In the genomic region with DNA sequence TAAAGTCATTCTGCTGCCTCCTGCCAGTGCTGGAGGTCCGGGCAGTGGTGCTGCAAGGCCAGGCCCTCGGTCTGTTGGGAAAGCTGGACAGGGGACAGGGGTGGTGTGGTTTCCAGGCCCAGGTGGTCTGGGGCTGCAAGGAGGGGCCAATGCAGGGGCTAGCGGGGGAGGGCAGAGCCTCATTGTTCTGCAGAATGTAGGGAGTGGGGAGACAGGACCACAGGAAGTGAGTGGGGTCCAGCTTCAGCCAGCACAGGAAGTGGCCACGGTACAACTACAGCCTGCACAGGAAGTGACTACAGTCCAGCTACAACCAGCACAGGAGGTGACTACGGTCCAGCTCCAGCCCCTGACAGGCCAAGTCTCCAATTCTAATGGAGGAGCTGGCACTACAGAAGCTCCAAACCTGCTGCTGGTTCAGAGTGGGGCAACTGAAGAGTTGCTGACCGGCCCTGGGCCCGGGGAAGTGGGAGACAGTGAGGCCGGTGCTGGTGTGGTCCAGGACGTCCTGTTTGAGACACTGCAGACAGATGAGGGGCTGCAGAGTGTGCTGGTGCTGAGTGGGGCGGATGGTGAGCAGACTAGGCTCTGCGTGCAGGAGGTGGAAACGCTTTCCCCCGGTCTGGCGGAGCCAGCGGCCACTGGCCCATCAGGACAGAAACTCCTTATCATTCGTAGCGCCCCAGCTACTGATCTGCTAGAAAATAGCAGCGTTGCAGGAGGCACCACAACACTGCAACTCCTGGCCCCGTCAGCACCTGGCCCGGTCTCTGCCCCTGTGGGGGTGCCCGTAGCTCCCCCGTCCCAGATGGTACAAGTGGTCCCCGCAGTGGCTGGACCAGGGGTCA, we compare ENCODE assay signal across 10 mouse cellular contexts. TPM values are rescaled to one million over a fixed set of nuclear protein-coding genes. Genes with fewer than 3 reads are reported as not detected.
DNase-seq lines count a peak whose midpoint lies in the region; ATAC-seq and TF ChIP-seq lines count a peak whose summit lies in the region.
"Had no signal": no experiment of that assay in that cellular context is flagged by ENCODE, and none has a peak within 500 bp of the region (broad histone marks: within the 10 kb centered on the region; RNA-seq: fewer than 3 reads in every experiment).

No protein-coding gene starts in this region.

- no peak overlapping the region for H3K4me3 ChIP-seq in cerebellum, adult 2 months (replicated peaks; ENCODE audit: insufficient read depth, low read depth, low read length)
- peak overlapping the region; percentile 74 for H3K4me3 ChIP-seq in E14TG2a.4 (replicated peaks; ENCODE audit: low read length)
- no peak overlapping the region for H3K4me3 ChIP-seq in heart, embryonic 16.5 days (ENCODE audit: low read length)
- H3K4me3 ChIP-seq in liver, embryonic 15.5 days (replicated peaks), result no peak overlapping the region

- H3K27me3 ChIP-seq in cerebellum, adult 2 months (ENCODE audit: control insufficient read depth, insufficient read depth, low read length), result no peaks in the 10 kb centered on the region
- H3K27me3 ChIP-seq in E14TG2a.4 (ENCODE audit: insufficient read depth, low read length), result peaks cover 23% of the 10 kb centered on the region
- no peaks in the 10 kb centered on the region for H3K27me3 ChIP-seq in heart, embryonic 16.5 days (ENCODE audit: control insufficient read depth, insufficient read depth, low read length)
- H3K27me3 ChIP-seq in liver, embryonic 15.5 days, result peaks cover 49% of the 10 kb centered on the region

- intact Hi-C loops in gastrocnemius, postnatal 36 days (cut with DNase I), result no loop called here

- no peak; the same call in 1 of the 2 replicates for ATAC-seq in heart, embryonic 16.5 days (replicated peaks; ENCODE audit: extremely low read depth, insufficient read depth, low FRiP score)
- no peak for ATAC-seq in liver, embryonic 15.5 days (ENCODE audit: insufficient read depth)

- WGBS in cerebellum, adult 2 months, result 56% methylated on average over 23 of the region's 23 CpGs
- 36% methylated on average over 23 of the region's 23 CpGs for WGBS in heart, embryonic 16.5 days
- WGBS in liver, embryonic 15.5 days (ENCODE audit: insufficient replicate concordance), result 31% methylated on average over 23 of the region's 23 CpGs

- H3K9me3 ChIP-seq in E14TG2a.4 (ENCODE audit: low read length), result no peaks in the 10 kb centered on the region
- H3K9me3 ChIP-seq in heart, embryonic 16.5 days (replicated peaks; ENCODE audit: control insufficient read depth, low read length), result no peaks in the 10 kb centered on the region
- no peaks in the 10 kb centered on the region for H3K9me3 ChIP-seq in liver, embryonic 15.5 days (replicated peaks)

- TF ChIP-seq CTCF in cerebellum, adult 2 months (IDR thresholded peaks at IDR 0.05; ENCODE audit: borderline replicate concordance, insufficient read depth, low read depth, low read length), result no peak
- TF ChIP-seq CTCF in E14TG2a.4 (conservative IDR thresholded peaks at IDR 0.05; ENCODE audit: low read length), result no peak

- H3K27ac ChIP-seq in cerebellum, adult 2 months (ENCODE audit: insufficient read depth, low read length), result no peak overlapping the region
- peak overlapping the region; percentile 72 for H3K27ac ChIP-seq in heart, embryonic 16.5 days (ENCODE audit: low read length)
- H3K27ac ChIP-seq in liver, embryonic 15.5 days (replicated peaks), result no peak overlapping the region

- H3K4me2 ChIP-seq in heart, embryonic 16.5 days (ENCODE audit: low read depth, low read length), result no peak overlapping the region; the same call in 1 of the 2 replicates
- peak overlapping the region; percentile 10; the same call in 1 of the 2 replicates for H3K4me2 ChIP-seq in liver, embryonic 15.5 days

- no peak for TF ChIP-seq POLR2A in cerebellum, adult 2 months (IDR thresholded peaks at IDR 0.05; ENCODE audit: borderline replicate concordance, insufficient read depth, low read length)

- peak overlapping the region; percentile 27 for H3K9ac ChIP-seq in heart, embryonic 16.5 days (ENCODE audit: low read length)
- H3K9ac ChIP-seq in liver, embryonic 15.5 days, result no peak overlapping the region

- peaks cover 7% of the 10 kb centered on the region for H3K4me1 ChIP-seq in cerebellum, adult 2 months (ENCODE audit: control insufficient read depth, insufficient read depth, low read length)
- peaks cover 96% of the 10 kb centered on the region for H3K4me1 ChIP-seq in E14TG2a.4 (replicated peaks; ENCODE audit: low read depth, low read length)
- peaks cover 38% of the 10 kb centered on the region for H3K4me1 ChIP-seq in heart, embryonic 16.5 days (ENCODE audit: control insufficient read depth, insufficient read depth, low read length)
- peaks cover 40% of the 10 kb centered on the region for H3K4me1 ChIP-seq in liver, embryonic 15.5 days (replicated peaks)

- peak; percentile 59 for DNase-seq in cerebellum, adult 9-11 months
- no peak for DNase-seq in cerebellum, adult 2 months
- no peak for DNase-seq in urinary bladder, postnatal 36 days (ENCODE audit: low spot score in 2 of 2)
- no peak for DNase-seq in thymus, adult 18-20 months
- no peak for DNase-seq in gastrocnemius, postnatal 36 days
- DNase-seq: thymus, adult 2 months had no signal

- peaks cover 33% of the 10 kb centered on the region for H3K36me3 ChIP-seq in E14TG2a.4 (ENCODE audit: insufficient read depth, low read length)
- H3K36me3 ChIP-seq in heart, embryonic 16.5 days (ENCODE audit: control insufficient read depth, insufficient read depth), result peaks cover 33% of the 10 kb centered on the region
- H3K36me3 ChIP-seq in liver, embryonic 15.5 days (replicated peaks), result peaks cover 36% of the 10 kb centered on the region

RNA-seq across cellular contexts. Expression of gene Nat14, which starts 0.6 kb away (rescaled TPM):
- polyA plus RNA-seq in cerebellum, adult 2 months (2012; rRNA removed), result 33.5 and 37.5 TPM in 2 replicates
- 3.9 and 4.6 TPM in 2 replicates for polyA plus RNA-seq in heart, embryonic 16.5 days (2015; fragmentation: Nextera tagmentation; extraction: Ambion mirVana)
- polyA plus RNA-seq in liver, embryonic 15.5 days (2015; fragmentation: Nextera tagmentation; extraction: Ambion mirVana), result 0.23 and 0.45 TPM in 2 replicates
- 1 to 10 TPM; 2.5 to 3.2 TPM for total RNA-seq in gastrocnemius, postnatal 36 days (2021)

RNA-seq across cellular contexts. Expression of gene Ssc5d, which starts 4.4 kb away (rescaled TPM):
- 1.9 TPM in 2 replicates for polyA plus RNA-seq in cerebellum, adult 2 months (2012; rRNA removed)
- polyA plus RNA-seq in heart, embryonic 16.5 days (2015; fragmentation: Nextera tagmentation; extraction: Ambion mirVana), result 2.6 and 2.7 TPM in 2 replicates
- polyA plus RNA-seq in liver, embryonic 15.5 days (2015; fragmentation: Nextera tagmentation; extraction: Ambion mirVana), result 0.15 TPM in 2 replicates
- 10 to 100 TPM in 1 of 2 experiments, 1 to 10 TPM in 1; 8.8 to 11.1 TPM for total RNA-seq in gastrocnemius, postnatal 36 days (2021)

RNA-seq across cellular contexts. Expression of gene Zfp628, which starts 6.2 kb away (rescaled TPM):
- 9.8 and 10.4 TPM in 2 replicates for polyA plus RNA-seq in cerebellum, adult 2 months (2012; rRNA removed)
- 2.2 and 2.5 TPM in 2 replicates for polyA plus RNA-seq in heart, embryonic 16.5 days (2015; fragmentation: Nextera tagmentation; extraction: Ambion mirVana)
- polyA plus RNA-seq in liver, embryonic 15.5 days (2015; fragmentation: Nextera tagmentation; extraction: Ambion mirVana), result 1.7 TPM in 2 replicates
- 1 to 10 TPM; 8.9 TPM for total RNA-seq in gastrocnemius, postnatal 36 days (2021)

RNA-seq across cellular contexts. Expression of gene Gm36210, which starts 14.9 kb away (rescaled TPM):
- 0.59 and 0.61 TPM in 2 replicates for polyA plus RNA-seq in cerebellum, adult 2 months (2012; rRNA removed)
- polyA plus RNA-seq in heart, embryonic 16.5 days (2015; fragmentation: Nextera tagmentation; extraction: Ambion mirVana), result 0.11 TPM in 1 of 2 replicates, not detected in the other
- not detected in 2 replicates for polyA plus RNA-seq in liver, embryonic 15.5 days (2015; fragmentation: Nextera tagmentation; extraction: Ambion mirVana)
- under 1 TPM; 0.20 TPM for total RNA-seq in gastrocnemius, postnatal 36 days (2021)
- polyA plus RNA-seq: large intestine, adult 2 months had no signal

RNA-seq across cellular contexts. Expression of gene Sbk2, which starts 43.0 kb away (rescaled TPM):
- 0.15 and 0.38 TPM in 2 replicates for polyA plus RNA-seq in cerebellum, adult 2 months (2012; rRNA removed)
- polyA plus RNA-seq in heart, embryonic 16.5 days (2015; fragmentation: Nextera tagmentation; extraction: Ambion mirVana), result 5.9 and 10.4 TPM in 2 replicates
- 0.07 TPM in 1 of 2 replicates, not detected in the other for polyA plus RNA-seq in liver, embryonic 15.5 days (2015; fragmentation: Nextera tagmentation; extraction: Ambion mirVana)
- 10 to 100 TPM; 30.5 to 35.8 TPM for total RNA-seq in gastrocnemius, postnatal 36 days (2021)
